Mouse (Mus musculus): ENCODE data around the gene Ate1. TPM values are rescaled to one million over a fixed set of nuclear protein-coding genes. Genes with fewer than 3 reads are reported as not detected.
A peak's percentile ranks its signal among the peaks of the same experiment; 100 is the strongest.

The Ate1 gene
- polyA plus RNA-seq, 2 experiments, result 5.0 to 20.0 TPM

GRCm38 (mm10) chr7:130527306-130527705 is 7.1 kb upstream of the Ate1 start:
- DNase-seq (ENCODE audit: low read depth in 3 of 3, low spot score in 3 of 3), result no peak
- Histone ChIP-seq H3K27ac (no peak overlapping the region), H3K9ac (replicated peaks) (no peak overlapping the region), H3K4me3 (ENCODE audit: insufficient read depth in 1 of 2, low read depth in 2 of 2, low read length in 2 of 2) (no peak overlapping the region), H3K9me3 (ENCODE audit: control insufficient read depth, low read length) (no peaks in the 10 kb centered on the region), H3K27me3 (ENCODE audit: control insufficient read depth, insufficient read depth, low read length) (no peaks in the 10 kb centered on the region), H3K36me3 (replicated peaks; ENCODE audit: control insufficient read depth, insufficient read depth, low read depth) (peaks cover 17% of the 10 kb centered on the region), H3K4me2 (ENCODE audit: low read depth) (no peak overlapping the region), H3K4me1 (replicated peaks; ENCODE audit: control insufficient read depth in 2 of 2, insufficient read depth in 2 of 2, low read length in 1 of 2) (no peaks in the 10 kb centered on the region; a peak in 1 of 4 replicates)
- WGBS (ENCODE audit: insufficient replicate concordance), result 70% methylated on average over 9 of the region's 9 CpGs
- no peak for TF ChIP-seq CTCF (IDR thresholded peaks at IDR 0.05; ENCODE audit: low read depth)
- no peak for TF ChIP-seq EP300 (IDR thresholded peaks at IDR 0.05; ENCODE audit: low read depth)
- ATAC-seq (ENCODE audit: insufficient read depth), result no peak

- 59% methylated on average over 8 of the region's 8 CpGs for WGBS (ENCODE audit: insufficient replicate concordance)
- Histone ChIP-seq H3K27ac (no peak overlapping the region), H3K4me2 (ENCODE audit: low read depth) (no peak overlapping the region), H3K36me3 (replicated peaks; ENCODE audit: control insufficient read depth, insufficient read depth, low read depth) (no peaks in the 10 kb centered on the region), H3K27me3 (ENCODE audit: control insufficient read depth, insufficient read depth, low read length) (no peaks in the 10 kb centered on the region), H3K4me3 (ENCODE audit: insufficient read depth in 1 of 2, low read depth in 2 of 2, low read length in 2 of 2) (no peak overlapping the region), H3K9me3 (ENCODE audit: control insufficient read depth, low read length) (no peaks in the 10 kb centered on the region), H3K4me1 (replicated peaks; ENCODE audit: control insufficient read depth in 2 of 2, insufficient read depth in 2 of 2, low read length in 1 of 2) (peaks cover 6 to 10% of the 10 kb centered on the region in 2 experiments), H3K9ac (replicated peaks) (no peak overlapping the region)
- TF ChIP-seq CTCF (IDR thresholded peaks at IDR 0.05; ENCODE audit: low read depth) (no peak), EP300 (IDR thresholded peaks at IDR 0.05; ENCODE audit: low read depth) (no peak)
- ATAC-seq (ENCODE audit: insufficient read depth) (no peak), DNase-seq (ENCODE audit: low read depth in 3 of 3, low spot score in 3 of 3) (no peak)
Observed at GRCm38 (mm10) chr7:130523451-130523850, 3.3 kb upstream of the Ate1 start.

GRCm38 (mm10) chr7:130520812-130521422 is 748 bp upstream of the Ate1 start:
- Histone ChIP-seq H3K4me1 (replicated peaks; ENCODE audit: control insufficient read depth in 2 of 2, insufficient read depth in 2 of 2, low read length in 1 of 2) (peaks cover 9 to 19% of the 10 kb centered on the region in 2 experiments), H3K27ac (peak overlapping the region; percentile 36), H3K27me3 (ENCODE audit: control insufficient read depth, insufficient read depth, low read length) (no peaks in the 10 kb centered on the region), H3K36me3 (replicated peaks; ENCODE audit: control insufficient read depth, insufficient read depth, low read depth) (no peaks in the 10 kb centered on the region; the same call in 1 of the 2 replicates), H3K4me3 (ENCODE audit: insufficient read depth in 1 of 2, low read depth in 2 of 2, low read length in 2 of 2) (no peak overlapping the region), H3K9ac (replicated peaks) (no peak overlapping the region), H3K4me2 (ENCODE audit: low read depth) (peak overlapping the region; percentile 81), H3K9me3 (ENCODE audit: control insufficient read depth, low read length) (no peaks in the 10 kb centered on the region)
- WGBS (ENCODE audit: insufficient replicate concordance), result 52% methylated on average over 14 of the region's 14 CpGs
- DNase-seq (ENCODE audit: low read depth in 3 of 3, low spot score in 3 of 3) (peak in 2 of 3 experiments; percentile 39 to 47), ATAC-seq (ENCODE audit: insufficient read depth) (peak; percentile 7; the same call in 1 of the 2 replicates)
- TF ChIP-seq CTCF (IDR thresholded peaks at IDR 0.05; ENCODE audit: low read depth), result no peak
- TF ChIP-seq EP300 (IDR thresholded peaks at IDR 0.05; ENCODE audit: low read depth), result peak; percentile 82

- Histone ChIP-seq H3K27ac (peak overlapping the region; percentile 36), H3K9me3 (ENCODE audit: control insufficient read depth, low read length) (no peaks in the 10 kb centered on the region), H3K4me3 (ENCODE audit: insufficient read depth in 1 of 2, low read depth in 2 of 2, low read length in 2 of 2) (peak overlapping the region; percentile 86 to 89), H3K9ac (replicated peaks) (peak overlapping the region; percentile 94), H3K4me1 (replicated peaks; ENCODE audit: control insufficient read depth in 2 of 2, insufficient read depth in 2 of 2, low read length in 1 of 2) (peaks cover 9 to 19% of the 10 kb centered on the region in 2 experiments), H3K4me2 (ENCODE audit: low read depth) (peak overlapping the region; percentile 81), H3K27me3 (ENCODE audit: control insufficient read depth, insufficient read depth, low read length) (no peaks in the 10 kb centered on the region), H3K36me3 (replicated peaks; ENCODE audit: control insufficient read depth, insufficient read depth, low read depth) (no peaks in the 10 kb centered on the region; the same call in none of the 2 replicates)
- DNase-seq (ENCODE audit: low read depth in 3 of 3, low spot score in 3 of 3) (peak; percentile 85 to 87 (median 85)), ATAC-seq (ENCODE audit: insufficient read depth) (peak; percentile 93)
- WGBS (ENCODE audit: insufficient replicate concordance), result under 1% methylated on average over 89 of the region's 90 CpGs
- TF ChIP-seq CTCF (IDR thresholded peaks at IDR 0.05; ENCODE audit: low read depth) (peak; percentile 34), EP300 (IDR thresholded peaks at IDR 0.05; ENCODE audit: low read depth) (no peak)
Observed at GRCm38 (mm10) chr7:130519096-130520048, 797 bp downstream of the Ate1 start.
